Mouse (Mus musculus): ENCODE results near the gene H2-T22.
A peak's percentile ranks its signal among the peaks of the same experiment; 100 is the strongest.
"Not testable (repeated sequence)": the region's sequence is repeated elsewhere in the genome, so short reads cannot be mapped to it uniquely, and the experiment has no call there.

The H2-T22 gene

GRCm38 (mm10) chr17:36042610-36043169, at the start of gene H2-T22, which contains the start of gene Gm6034:
Gene H2-T22, minus strand, starts transcription at chr17:36042747.
Gene Gm6034, plus strand, starts transcription at chr17:36042961.
- not testable (repeated sequence) for DNase-seq (ENCODE audit: low spot score)

GRCm38 (mm10) chr17:36091933-36092332, 49.4 kb upstream of the H2-T22 start:
- DNase-seq (ENCODE audit: low spot score), result not testable (repeated sequence)

GRCm38 (mm10) chr17:36085976-36086375, 43.4 kb upstream of the H2-T22 start:
- DNase-seq (ENCODE audit: low spot score), result not testable (repeated sequence)

- no peak for DNase-seq (ENCODE audit: low spot score)
Observed at GRCm38 (mm10) chr17:36083870-36084451, 41.4 kb upstream of the H2-T22 start.

- no peak for DNase-seq (ENCODE audit: low spot score)
Observed at GRCm38 (mm10) chr17:36083266-36083869, 40.8 kb upstream of the H2-T22 start.

- DNase-seq (ENCODE audit: low spot score), result not testable (repeated sequence)
Observed at GRCm38 (mm10) chr17:36082519-36083232, 40.1 kb upstream of the H2-T22 start.

- DNase-seq (ENCODE audit: low spot score), result not testable (repeated sequence)
Observed at GRCm38 (mm10) chr17:36081901-36082300, 39.4 kb upstream of the H2-T22 start.

- DNase-seq (ENCODE audit: low spot score), result peak; percentile 67
Observed at GRCm38 (mm10) chr17:36060829-36061228, 18.3 kb upstream of the H2-T22 start.

GRCm38 (mm10) chr17:36058362-36058761, 15.8 kb upstream of the H2-T22 start, which contains the start of gene Gm11127:
Gene Gm11127, minus strand, starts transcription at chr17:36058371.
- not testable (repeated sequence) for DNase-seq (ENCODE audit: low spot score)

GRCm38 (mm10) chr17:36057927-36058326, 15.4 kb upstream of the H2-T22 start:
- not testable (repeated sequence) for DNase-seq (ENCODE audit: low spot score)

- DNase-seq (ENCODE audit: low spot score), result no peak
Observed at GRCm38 (mm10) chr17:36043286-36043685, 739 bp upstream of the H2-T22 start.

- DNase-seq (ENCODE audit: low spot score), result not testable (repeated sequence)
Observed at GRCm38 (mm10) chr17:36042055-36042454, 492 bp downstream of the H2-T22 start.

- DNase-seq (ENCODE audit: low spot score), result not testable (repeated sequence)
Observed at GRCm38 (mm10) chr17:36040604-36041003, 1.9 kb downstream of the H2-T22 start.

- not testable (repeated sequence) for DNase-seq (ENCODE audit: low spot score)
Observed at GRCm38 (mm10) chr17:36036126-36036525, 6.4 kb downstream of the H2-T22 start.

GRCm38 (mm10) chr17:36035010-36035638, 7.4 kb downstream of the H2-T22 start:
- DNase-seq (ENCODE audit: low spot score), result not testable (repeated sequence)

GRCm38 (mm10) chr17:36034524-36034923, 8.0 kb downstream of the H2-T22 start:
- not testable (repeated sequence) for DNase-seq (ENCODE audit: low spot score)

GRCm38 (mm10) chr17:36032351-36032875, 10.1 kb downstream of the H2-T22 start, which contains the start of gene H2-T23:
Gene H2-T23, minus strand, starts transcription at chr17:36032855.
- not testable (repeated sequence) for DNase-seq (ENCODE audit: low spot score)

- not testable (repeated sequence) for DNase-seq (ENCODE audit: low spot score)
Observed at GRCm38 (mm10) chr17:36031583-36032331, 10.8 kb downstream of the H2-T22 start.

- not testable (repeated sequence) for DNase-seq (ENCODE audit: low spot score)
Observed at GRCm38 (mm10) chr17:36030703-36031582, 11.6 kb downstream of the H2-T22 start.
